Mouse (Mus musculus): ENCODE data around the gene Nle1.

Nle1 gene

DNA sequence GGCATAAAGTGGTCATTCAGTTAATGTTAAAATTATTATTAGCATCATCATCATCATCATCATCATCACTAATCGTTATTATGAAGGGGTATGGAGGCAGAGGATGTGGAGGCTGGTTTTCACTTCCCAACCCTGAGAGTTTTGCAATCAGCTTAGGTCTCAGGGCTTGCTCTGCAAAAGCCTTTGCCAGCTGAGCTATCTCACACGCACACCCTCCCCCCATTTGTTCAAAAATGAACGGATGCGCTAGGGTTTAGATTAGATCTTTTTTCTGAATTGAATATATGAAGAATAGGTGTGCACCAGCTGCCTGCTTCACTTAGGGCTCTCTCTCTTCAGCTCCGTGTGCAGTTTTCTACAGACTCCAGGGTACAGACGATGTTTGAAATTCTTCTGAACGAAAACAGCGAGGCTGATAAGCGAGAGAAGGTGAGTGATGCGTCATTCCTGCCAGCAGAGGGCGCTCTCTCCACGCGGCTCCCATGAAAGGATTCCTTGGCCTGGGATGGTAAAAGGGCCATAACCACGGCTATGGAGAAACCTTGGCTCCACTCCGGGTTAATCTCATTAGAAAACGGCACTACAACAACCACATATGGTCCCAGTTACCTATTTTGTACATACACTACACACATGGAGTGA, 6.6 kb upstream of the Nle1 start:
- DNase-seq (ENCODE audit: low read depth, low spot score) = peak; percentile 61

DNA sequence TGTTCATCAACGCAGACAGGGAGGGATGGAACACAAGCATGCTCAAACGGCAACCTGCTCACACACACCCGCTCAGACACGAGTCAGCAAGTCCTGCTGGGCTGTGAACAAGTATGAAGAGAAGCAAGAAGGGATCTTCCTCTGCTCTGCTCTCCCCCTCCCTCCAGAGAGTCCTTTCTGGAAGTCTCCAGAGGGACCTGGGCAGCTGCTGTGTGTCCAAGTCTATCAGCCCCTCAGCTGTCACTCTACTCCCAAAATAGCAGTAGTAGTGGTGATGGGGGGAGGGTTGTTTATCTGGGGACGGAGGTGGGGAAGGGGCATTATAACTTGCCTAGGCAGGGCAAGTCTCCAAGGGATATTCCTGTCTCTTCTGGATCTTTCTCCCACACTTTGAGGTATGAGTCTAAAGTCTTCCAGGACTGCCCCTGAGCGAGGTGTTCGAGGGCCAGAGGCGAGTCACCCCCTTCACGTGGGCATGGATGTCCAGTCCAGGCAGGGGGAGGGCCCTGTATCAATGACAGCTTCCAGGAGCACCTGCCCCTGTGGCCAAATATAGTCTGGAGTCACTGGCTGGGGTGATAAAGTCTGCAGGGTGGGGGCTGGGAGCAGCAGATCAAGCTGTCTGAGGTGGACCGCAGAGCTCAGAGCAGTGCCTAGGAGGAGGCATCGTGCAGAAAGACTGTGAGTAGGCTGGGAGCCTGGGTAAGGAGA, 2.6 kb upstream of the Nle1 start:
- peak; percentile 92 for DNase-seq (ENCODE audit: low read depth, low spot score)

DNA sequence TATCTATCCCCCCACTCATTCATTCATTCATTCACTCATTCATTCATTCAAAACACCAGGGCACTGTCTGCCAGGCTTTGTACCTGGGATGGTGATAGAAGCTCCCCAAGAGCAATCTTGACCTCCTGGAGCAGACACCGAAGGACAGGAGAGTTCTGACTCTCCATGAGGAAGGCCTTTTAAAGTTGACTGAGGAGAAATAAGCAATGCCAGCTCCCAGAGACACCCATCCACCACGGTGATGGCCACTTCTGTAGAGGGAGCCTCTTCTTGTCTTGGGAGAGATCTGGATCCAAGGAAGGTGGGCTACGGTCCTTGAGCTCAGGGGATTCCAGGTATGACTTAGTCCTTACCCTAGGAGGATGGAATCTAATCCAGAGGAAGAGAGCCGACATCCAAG, 2.0 kb upstream of the Nle1 start, which contains the start of gene Unc45b:
Gene Unc45b, plus strand, starts transcription at position 301 of the 400 bp plus-strand sequence.
- DNase-seq (ENCODE audit: low read depth, low spot score) = no peak

DNA sequence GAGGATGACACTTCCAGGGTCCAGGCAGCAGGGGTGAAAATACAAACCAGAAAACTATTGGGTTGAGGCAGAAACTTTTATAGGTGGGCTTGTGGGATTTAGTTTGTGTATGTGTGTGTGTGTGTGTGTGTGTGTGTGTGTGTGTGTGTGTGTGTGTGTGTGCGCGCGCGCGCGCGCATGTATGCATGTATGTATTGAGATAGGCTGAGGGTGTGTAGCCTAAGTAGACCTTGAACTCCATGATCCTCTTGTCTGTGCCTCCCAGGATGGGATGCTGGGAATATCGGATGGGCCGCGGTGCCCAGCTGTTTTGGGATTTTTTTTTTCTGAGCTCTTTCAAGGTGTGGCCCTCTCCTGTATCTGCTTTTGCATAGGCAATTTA, 388 bp upstream of the Nle1 start:
- no peak for DNase-seq (ENCODE audit: low read depth, low spot score)

DNA sequence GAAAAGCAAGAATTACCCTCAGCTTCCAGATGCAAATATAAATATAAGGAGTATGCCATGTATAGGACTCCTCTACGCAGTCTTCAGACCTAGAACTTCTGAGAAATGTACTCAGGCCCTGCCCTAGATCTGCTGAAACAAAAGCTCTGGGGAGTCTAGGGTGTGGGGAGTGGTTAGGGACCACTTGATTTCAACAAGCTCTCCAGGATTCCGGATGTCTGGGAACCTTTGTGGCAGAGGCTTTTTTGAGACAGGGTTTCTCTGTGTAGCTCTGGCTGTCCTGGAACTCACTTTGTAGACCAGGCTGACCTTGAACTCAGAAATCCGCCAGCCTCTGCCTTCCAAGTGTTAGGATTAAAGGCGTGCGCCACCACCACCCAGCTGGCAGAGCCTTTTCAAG, 2.4 kb downstream of the Nle1 start:
- DNase-seq (ENCODE audit: low read depth, low spot score) = no peak

DNA sequence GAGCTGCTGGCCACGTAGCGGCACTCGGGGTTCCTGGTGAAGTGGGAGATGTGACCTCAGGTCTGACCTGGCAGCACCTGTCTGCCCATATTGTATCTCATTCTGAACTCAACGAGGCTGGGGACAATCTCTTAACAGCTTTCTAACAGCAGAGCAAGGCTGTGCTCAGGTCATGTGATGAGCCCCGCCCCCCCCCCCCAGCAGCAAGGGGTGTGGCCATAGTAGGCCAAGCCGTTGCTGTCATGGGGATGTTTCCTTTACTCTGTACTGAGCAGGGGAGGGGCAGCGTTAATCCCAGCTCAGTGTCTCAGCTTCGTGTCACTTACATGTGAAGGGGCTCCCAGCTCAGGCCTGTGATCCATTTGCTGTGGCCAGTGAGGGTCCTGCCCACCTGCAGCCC, 3.3 kb downstream of the Nle1 start:
- no peak for DNase-seq (ENCODE audit: low read depth, low spot score)

DNA sequence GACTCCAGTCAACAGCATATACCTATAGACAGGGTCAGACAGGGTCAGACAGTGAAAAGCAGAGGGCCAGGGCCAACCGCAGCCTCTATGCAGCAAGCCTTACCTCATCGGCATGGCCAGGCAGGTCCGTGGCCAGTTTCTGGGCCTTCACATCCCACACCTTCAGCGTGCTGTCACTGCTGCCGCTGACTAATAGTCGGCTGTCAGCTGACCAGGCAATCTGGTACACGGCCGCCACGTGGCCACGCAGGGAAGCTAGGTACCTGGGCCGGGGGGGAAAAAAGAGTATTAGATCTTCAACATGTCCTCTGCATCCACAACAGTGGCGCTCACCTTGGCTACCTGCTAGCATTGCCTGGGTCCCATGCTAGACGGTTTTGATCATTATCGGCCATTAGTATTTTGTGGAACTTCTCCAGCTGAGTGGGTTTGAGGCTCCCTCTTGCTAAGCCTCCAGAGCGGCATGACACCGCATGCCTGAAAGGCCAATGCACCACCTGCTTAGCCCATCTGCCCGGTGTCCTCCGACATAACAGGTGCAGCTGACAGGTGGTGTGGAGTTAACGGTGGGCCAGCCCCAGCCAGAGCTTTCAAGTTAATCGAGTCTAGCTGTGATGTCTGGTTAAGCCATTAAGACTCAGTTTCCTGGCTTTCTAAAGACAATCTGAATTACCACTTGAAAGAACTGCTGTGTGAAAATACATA, 6.5 kb downstream of the Nle1 start:
- no peak for DNase-seq (ENCODE audit: low read depth, low spot score)

DNA sequence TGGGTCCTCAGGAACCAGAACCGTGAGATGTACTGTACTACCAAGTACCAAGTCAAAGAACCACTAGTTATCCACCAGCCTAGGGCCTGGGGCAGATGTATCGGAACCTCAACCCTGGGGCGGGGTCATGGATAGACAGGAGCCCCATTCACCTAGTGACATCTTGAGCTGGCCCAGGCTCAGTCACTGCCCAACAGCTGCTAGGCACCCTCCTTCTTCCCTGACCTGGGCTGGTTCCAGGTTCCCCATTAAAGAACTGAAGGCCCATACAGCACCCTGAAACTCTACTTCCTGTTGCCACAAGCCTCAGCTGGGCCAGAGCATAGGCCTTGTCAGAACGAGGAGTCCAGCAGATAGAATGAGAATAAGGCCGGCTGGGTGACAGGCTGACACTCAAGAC, 8.5 kb downstream of the Nle1 start:
- no peak for DNase-seq (ENCODE audit: low read depth, low spot score)

DNA sequence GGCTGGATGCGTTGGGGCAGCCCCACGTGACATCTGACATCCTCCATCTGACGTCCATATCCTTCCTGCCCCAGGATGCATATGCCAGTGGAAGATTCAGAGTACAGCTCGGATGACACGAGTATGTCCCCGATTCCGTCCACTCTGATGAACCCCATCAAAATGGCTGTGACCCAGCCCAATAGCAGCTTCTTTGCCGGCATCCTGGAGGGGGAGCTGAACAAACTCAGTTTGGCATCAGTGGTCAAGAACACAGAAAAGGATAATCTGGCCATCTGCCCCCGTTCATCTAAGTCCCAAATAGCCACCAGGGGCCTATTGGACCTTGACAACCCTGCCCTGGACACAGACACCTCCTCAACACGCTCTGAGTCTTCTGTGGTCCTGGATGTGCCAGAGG, 10.7 kb downstream of the Nle1 start:
- no peak for DNase-seq (ENCODE audit: low read depth, low spot score)

DNA sequence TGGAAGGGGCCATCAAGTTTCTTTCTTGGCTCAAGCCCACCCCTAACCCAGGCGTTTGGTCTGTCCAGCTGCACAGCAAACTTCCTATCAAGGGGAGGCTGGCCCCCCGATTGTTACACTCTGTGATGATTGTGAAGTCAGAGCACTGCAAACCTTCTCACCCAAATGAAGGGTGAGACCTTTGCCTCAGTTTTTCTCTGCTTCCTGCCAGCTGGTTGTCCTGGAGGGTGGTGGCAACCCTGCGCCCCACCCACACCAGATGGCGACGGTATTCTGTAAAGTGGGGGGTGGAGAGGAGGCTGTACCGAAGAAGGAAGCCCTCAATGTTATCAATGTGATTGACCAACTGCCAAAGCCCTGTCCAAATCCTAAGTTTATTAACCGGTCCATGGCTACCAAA, 16.3 kb downstream of the Nle1 start, which contains the start of gene Fndc8:
Gene Fndc8, plus strand, starts transcription at position 189 of the 400 bp plus-strand sequence.
- DNase-seq (ENCODE audit: low read depth, low spot score) = no peak

DNA sequence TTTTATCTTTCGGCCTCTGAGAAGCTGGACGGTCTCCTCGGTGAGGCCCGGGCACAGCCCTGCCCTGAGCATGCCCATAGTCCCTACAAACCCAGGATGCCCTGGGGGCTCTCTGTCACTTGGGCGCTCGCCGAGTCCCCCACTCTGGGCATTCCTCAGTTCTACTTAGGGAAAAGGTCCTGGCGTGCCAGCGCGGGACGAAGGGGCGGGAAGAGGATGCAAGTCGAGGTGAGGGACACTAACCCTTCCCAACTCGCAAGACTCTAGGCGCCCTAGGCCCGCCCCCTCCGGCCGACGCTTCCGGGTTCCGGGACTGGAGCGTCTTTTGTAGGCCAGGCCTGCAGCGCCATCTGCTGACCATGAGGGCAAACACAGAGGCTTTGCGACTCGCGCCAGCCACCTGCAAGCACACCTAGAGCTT, 17.9 kb downstream of the Nle1 start, which contains the start of gene Rad51d:
Gene Rad51d, minus strand, starts transcription at position 273 of the 421 bp plus-strand sequence.
- DNase-seq (ENCODE audit: low read depth, low spot score) = peak; percentile 88

DNA sequence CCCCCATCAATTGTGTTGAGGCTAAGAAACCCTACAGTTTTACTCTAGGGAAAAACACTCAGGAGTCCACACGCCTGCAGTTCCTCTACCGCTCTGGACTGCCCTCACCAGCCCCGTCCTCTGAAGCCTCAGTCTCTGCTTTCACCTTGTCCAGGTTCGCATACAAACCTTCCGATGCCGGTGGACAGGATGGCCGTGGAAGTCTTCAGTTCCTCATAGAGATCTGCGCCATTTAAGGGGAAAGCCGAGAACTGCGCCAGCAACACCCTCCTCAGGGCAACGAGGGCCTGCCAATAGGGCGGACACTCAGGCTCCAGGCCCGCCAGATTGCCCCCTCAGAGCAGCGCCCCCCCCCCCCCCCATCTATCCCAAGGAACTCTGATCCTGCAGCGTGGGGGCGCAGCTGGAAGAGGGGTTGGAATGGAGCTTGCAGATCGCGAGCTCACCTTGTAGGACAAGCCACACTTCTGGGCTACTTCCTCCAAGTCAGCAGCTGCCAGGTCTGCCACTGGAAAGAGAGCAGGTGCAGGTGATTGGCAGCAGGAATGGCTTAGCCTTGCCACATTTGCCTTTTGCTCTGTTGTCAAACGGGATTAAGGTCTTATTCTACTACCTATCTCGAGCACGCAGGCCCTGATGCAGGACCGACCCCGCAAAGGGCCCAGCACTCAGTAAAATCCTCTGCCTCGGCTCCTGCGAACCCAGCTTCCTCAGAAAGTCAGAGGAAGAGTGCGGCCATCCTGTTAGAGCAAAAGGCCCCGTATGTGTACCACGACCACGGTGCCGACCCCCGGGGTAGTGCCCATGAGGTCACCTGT, 18.5 kb downstream of the Nle1 start:
- no peak for DNase-seq (ENCODE audit: low read depth, low spot score)

DNA sequence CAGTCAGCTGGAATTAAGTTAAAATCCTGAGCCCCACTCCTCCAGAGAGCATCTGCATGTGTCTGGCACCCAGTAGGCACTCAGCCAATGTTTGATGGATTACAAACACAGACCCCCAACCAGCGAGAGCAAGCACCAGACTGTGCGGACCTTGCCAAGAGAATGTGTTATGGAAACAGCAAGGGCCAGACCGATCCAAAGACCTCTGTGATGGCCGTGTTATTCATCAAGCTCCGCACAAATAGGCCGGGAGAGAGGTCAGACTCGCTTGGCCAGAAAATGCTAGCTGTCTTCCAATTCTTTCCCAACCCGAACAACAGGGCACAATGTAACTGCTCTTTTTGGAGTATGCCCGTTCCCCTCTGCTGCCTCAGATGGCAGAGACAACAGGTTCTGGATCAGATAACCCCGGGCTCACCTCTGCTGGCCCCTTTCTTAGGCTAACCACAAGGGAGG, 19.7 kb downstream of the Nle1 start:
- DNase-seq (ENCODE audit: low read depth, low spot score) = no peak

DNA sequence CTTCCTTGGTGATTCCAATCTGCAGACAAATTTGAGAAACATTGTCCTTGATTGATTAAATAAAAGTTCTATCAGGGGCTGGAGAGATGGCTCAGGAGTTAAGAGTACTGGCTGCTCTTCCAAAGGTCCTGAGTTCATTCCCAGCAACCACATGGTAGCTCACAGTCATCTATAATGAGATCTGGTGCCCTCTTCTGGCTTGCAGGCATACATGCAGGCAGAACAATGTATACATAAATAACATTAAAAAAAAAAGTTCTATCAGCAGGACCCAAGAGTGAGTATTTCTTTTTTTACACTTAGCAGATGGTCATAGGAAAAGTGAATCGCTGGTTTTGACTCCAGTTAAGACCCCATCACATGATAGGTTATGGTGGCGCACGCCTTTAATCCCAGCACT, 21.7 kb downstream of the Nle1 start:
- no peak for DNase-seq (ENCODE audit: low read depth, low spot score)

DNA sequence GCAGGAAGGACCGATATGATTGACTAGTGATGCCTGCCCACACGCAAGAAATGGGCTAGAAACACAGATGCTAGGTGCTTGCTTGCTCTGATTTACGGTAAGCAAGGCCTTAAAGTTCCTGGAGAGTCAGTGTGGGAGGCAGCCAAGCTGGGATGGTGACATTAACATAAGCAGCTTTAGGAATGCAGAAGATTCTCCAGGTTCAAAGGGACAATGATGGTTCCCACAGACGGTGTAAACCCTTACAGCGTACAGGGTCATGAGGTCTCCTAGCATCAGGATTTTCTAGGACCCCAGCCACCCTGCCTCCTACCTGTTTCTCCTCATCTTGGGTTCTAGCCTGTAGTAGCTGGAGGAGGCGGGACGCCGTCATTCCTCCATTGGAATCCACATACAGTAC, 25.0 kb downstream of the Nle1 start:
- DNase-seq (ENCODE audit: low read depth, low spot score) = no peak

DNA sequence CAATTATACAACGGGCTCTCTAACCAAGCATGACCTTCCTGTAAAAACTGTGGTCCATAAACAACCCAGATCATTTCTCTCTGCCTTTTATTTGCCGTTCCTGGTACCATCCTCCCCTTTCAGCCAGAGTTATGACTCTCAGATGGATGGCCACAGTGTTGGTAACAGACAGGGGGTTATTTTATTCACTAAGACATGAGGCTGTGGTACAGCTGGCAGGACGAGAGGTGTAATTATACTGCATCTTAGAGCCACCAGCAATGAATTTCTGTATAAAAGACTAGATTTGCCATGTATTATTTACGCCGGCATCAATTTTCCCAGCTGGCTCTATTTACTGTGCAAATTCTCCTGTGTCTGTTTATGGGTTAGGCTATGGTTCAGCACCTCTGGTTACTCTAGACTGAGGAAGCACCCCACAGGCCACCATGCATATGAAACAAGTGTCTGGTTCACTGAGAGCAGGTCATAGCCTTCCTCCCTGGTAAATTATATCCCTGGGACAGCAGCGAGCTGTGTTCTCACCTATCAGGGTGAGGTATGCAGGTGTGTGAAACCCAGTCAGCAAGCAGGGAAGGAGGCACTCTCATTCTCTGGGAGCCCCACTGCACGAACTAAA, 30.4 kb downstream of the Nle1 start:
- DNase-seq (ENCODE audit: low read depth, low spot score) = no peak

DNA sequence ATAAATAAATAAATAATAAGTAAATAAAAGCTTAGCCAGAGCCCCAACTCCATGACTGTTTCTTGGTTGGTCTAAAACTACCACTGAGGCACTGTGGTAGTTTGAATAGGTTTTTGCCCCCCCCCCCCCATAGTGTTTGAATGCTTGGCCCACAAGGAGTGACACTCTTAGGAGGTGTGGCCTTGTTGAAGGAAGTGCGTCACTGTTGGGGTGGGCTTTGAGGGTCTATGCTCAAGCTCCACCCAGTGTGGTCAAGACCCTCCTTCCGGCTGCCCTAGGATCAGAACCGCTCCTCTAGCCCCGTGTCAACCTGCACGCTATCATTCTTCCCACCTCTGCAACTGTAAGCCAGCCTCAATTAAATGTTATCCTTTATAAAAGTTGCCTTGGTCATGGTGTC, 32.6 kb downstream of the Nle1 start:
- no peak for DNase-seq (ENCODE audit: low read depth, low spot score)

DNA sequence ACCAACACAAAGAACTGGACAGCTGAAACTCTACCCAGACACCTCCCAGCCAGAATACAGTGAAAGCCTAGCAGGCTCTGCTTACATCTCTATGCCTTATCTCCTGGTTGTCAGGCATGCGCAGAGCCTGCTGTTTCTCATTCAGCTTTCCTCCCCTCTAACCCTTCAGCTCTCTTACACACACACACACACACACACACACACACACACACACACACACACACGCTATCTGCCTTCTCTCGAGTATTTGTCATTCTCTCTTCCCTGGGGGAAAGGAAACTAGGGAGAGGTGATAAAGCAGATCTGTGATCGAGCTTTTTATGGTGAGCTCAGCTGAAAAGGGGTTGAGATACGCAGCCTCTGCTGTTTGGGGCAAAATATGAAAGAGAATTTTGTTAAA, 33.3 kb downstream of the Nle1 start:
- DNase-seq (ENCODE audit: low read depth, low spot score) = no peak

DNA sequence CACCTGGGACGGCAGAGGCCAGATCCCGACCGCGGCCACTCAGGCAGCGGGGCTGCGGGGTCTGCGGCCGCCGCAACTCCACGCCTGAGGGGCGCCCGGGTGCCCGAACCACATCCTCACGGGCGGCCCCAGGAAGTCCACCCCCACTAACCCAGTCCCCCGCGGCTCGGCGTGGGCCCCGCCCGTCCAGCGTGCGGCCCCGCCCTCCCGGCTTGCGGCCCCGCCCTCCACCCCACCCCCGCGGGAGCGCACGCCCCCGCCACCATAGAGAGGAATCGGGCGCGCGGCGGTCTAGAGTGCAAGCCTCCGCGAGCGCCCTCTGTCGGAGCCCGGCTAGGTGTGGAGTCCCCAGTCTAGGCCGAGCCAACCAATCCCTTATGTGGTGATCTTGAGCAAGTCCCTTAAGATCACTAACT, 37.2 kb downstream of the Nle1 start, which contains the start of gene Rffl:
Gene Rffl, minus strand, starts transcription at position 180 of the 416 bp plus-strand sequence.
- DNase-seq (ENCODE audit: low read depth, low spot score) = peak; percentile 86

DNA sequence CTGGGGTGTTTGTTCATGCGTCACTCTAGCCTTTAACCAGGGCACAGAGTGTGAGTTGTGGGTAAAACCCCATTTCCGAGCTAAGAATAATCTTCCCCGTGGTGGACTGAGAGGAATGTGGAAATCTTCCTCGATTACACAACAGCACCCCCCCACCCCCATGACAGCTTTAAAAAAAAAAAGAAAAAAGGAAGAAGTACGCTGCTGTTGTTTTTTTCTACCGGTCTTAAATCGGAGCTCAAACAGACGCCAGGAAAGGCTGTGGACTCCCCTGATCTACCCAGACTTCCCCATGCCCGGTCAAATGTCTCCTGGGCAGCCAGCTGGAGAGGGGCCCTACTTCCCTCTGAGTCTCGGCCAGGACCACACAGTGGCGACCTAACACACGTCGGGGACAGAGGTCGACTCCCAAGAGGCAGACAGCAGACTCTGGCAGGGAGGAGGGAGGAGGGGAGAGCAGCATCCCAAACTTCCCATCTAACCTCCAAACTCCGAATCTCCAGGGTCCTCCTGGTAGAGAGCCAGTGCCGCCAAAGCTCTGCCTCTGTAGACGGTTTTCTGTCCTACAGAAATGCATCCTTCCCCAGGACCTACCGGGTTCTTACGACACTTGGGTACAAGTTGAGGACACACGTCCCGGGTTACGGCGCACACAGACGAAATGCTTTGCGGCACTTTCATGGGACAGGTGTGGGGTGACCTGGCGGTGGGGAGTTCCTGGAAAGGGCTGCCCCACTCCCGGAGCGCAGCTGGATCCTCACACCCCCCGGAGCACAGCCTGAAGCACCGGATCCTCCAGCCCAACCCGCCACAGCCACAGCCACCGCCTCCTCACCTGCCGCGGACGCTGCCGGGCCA, 37.8 kb downstream of the Nle1 start:
- peak; percentile 72 for DNase-seq (ENCODE audit: low read depth, low spot score)

Measured in skeletal muscle tissue, adult 2 months (tissue).